Mouse (Mus musculus) testis, adult 2 months (tissue): ENCODE measurements around the gene Gpx3.

Experiments
- CTCF ChIP-seq: fragments of 200-500 bp; IDR thresholded peaks from 2 replicates; pipeline ENCODE4 v1.5.1; 2012; ENCODE audit warnings: low read depth, mild to moderate bottlenecking, inconsistent platforms, low read length, moderate library complexity; ENCODE audit not compliant: control insufficient read depth, insufficient read depth, insufficient replicate concordance
- POLR2A ChIP-seq: fragments of 200-500 bp; IDR thresholded peaks from 2 replicates; pipeline ENCODE4 v1.6.1; 2012; ENCODE audit warnings: low read depth, mild to moderate bottlenecking, inconsistent platforms, low read length, moderate library complexity; ENCODE audit not compliant: control insufficient read depth

DNA sequence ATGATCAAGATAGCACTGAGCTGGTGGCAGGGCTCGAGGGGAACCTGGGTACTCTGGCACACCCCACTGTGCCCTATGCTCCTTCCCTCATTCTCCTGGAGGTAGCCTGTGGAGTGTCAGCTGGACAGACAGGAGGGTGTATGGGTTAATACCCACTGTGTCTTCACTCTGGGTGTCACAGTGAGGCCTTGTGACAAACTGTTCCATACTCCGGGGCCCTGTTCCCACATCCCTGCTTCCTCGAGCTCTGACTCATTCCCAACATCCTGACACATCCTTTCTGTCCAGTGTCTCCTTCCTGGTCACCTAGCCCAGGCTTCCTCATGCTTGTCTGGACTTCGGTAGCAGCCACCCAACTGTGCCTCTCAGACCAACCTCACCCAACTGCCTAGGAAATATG lies 4.2 kb downstream of the Gpx3 start:
- TF ChIP-seq CTCF (no peak), POLR2A (no peak)
